Mouse (Mus musculus): ENCODE measurements around the gene Tmc5. TPM values are rescaled to one million over a fixed set of nuclear protein-coding genes. Genes with fewer than 3 reads are reported as not detected.

Gene Tmc5
- polyA plus RNA-seq, 1 experiment from 2014 or later, result 0.27 TPM

DNA sequence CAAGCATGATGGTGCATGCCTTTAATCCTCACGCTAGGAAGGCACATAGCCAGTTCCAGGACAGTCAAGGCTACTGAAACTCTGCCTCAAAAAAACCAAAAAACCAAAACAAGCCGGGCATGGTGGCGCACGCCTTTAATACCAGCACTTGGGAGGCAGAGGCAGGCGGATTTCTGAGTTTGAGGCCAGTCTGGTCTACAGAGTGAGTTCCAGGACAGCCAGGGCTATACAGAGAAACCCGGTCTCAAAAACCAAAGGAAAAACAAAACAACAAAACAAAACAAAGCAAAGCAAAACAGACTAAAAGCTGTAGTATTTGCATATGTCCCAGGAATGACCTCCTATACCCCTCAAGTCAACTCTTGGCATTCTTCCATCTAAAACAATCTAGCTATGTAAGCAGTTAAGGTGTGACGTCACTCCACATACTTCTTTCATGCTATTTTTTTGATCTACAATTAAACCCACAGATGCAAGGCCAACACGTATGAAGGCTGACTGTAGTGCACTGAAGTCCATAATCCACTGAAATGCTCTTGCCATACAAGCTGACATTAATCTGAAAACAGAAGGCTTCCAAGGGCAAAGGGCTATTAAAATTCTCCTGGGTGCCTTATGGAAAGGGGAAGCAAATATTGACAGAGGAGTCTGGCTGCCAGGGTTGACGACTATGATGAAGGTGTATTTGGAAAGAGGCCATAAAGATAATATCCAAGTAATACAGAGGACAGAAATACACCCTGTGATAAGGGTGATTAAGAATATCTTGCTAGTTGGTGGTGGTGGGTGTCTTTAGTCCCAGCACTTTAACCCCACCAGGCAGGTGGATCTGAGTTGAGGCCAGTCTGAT is 107.1 kb downstream of the Tmc5 start:
- Histone ChIP-seq H3K27me3 (ENCODE audit: insufficient read depth, low read length) (no peaks in the 10 kb centered on the region), H3K9ac (replicated peaks; ENCODE audit: low read length) (peak overlapping the region; percentile 90), H3K4me1 (ENCODE audit: insufficient read depth, low read length) (peaks cover 27% of the 10 kb centered on the region), H3K4me2 (replicated peaks; ENCODE audit: low read depth, low read length) (peak overlapping the region; percentile 88), H3K36me3 (ENCODE audit: insufficient read depth, low read length) (0 out of 2 replicates have a peak, but pooled peaks cover 5% of the 10 kb centered on the region), H3K4me3 (ENCODE audit: low read length) (peak overlapping the region; percentile 81), H3K9me3 (ENCODE audit: low read length) (no peaks in the 10 kb centered on the region), H3K27ac (ENCODE audit: low read length) (no peak overlapping the region)
- 70% methylated on average over 9 of the region's 9 CpGs for WGBS
- ATAC-seq (ENCODE audit: low FRiP score, low TSS enrichment), result no peak

DNA sequence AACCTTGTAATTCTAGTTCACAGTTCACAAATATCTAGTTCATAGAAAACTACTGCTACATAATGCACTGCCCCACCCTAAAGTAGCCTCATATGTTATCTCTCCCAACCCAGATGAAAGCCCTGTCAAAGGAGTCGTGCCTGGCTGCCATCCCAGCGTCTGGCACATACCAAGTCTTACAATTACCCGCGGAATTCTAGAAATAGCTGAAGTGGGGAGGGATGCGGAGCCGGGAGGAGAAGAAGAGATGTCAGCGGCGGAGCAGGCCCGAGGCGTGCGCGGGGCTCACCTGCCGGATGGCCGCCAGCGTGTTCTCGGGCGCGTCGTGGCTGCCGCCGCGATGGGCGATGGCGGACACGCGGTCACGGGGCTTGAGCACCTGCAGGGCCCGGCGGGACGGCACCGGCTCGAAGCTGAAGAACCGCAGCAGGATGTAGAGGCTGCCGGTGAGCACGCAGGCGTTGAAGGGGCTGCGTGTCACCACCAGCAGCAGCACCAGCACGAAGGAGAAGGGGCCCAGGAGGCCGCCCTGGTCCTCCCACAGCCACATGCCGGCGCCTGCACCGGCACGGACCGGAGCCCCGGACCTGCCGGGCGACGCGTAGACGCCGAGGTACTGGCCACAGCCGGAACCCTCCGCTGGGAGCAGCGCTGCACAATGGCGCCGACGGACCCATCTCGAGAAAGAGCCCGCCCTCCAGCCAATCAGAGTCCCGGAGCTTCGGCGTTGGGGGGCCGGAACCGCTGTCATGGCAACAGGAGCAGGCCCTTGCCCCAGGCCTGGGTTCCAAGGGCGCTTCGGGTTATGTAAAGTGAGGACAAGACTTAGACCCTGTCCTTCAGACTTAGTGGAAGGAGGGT is 108.2 kb downstream of the Tmc5 start, which contains the start of gene Gde1:
TSS of gene Gde1 (minus strand) at position 678 of the 861 bp plus-strand sequence.
- H3K27me3 ChIP-seq (ENCODE audit: insufficient read depth, low read length), result no peaks in the 10 kb centered on the region
- H3K4me3 ChIP-seq (ENCODE audit: low read length), result peak within 1 kb of the TSS; percentile 81
- H3K9me3 ChIP-seq (ENCODE audit: low read length), result no peaks in the 10 kb centered on the region
- peak within 1 kb of the TSS; percentile 92 for H3K27ac ChIP-seq (ENCODE audit: low read length)
- peaks cover 27% of the 10 kb centered on the region for H3K4me1 ChIP-seq (ENCODE audit: insufficient read depth, low read length)
- ATAC-seq (ENCODE audit: low FRiP score, low TSS enrichment), result peak; percentile 96
- H3K36me3 ChIP-seq (ENCODE audit: insufficient read depth, low read length), result 0 out of 2 replicates have a peak, but pooled peaks cover 5% of the 10 kb centered on the region
- under 1% methylated on average over 65 of the region's 66 CpGs for WGBS
- H3K9ac ChIP-seq (replicated peaks; ENCODE audit: low read length), result peak within 1 kb of the TSS; percentile 90
- H3K4me2 ChIP-seq (replicated peaks; ENCODE audit: low read depth, low read length), result peak within 1 kb of the TSS; percentile 88

DNA sequence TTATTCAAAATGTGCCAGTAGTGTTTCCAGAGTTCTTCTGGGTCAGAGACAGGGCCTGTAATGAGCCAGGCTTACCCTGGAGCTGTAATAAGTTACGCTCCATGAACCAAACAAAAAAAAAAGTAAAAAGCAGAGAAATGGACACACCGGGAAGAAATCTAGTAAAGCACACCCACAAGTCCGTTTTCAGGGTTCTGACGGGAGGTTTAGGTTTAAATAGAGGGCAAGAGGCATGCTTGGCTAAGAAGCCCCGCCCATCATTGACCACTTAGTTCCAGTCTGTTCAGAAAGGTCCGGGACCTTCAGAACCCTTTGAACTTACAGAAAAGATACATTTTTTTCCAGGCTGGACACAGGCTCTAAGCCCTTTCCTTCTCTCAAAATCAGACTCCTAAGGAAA is 109.0 kb downstream of the Tmc5 start:
- 22% methylated on average over 6 of the region's 6 CpGs for WGBS
- H3K36me3 ChIP-seq (ENCODE audit: insufficient read depth, low read length), result 0 out of 2 replicates have a peak, but pooled peaks cover 5% of the 10 kb centered on the region
- no peaks in the 10 kb centered on the region for H3K27me3 ChIP-seq (ENCODE audit: insufficient read depth, low read length)
- peak overlapping the region; percentile 92 for H3K27ac ChIP-seq (ENCODE audit: low read length)
- peak overlapping the region; percentile 90 for H3K9ac ChIP-seq (replicated peaks; ENCODE audit: low read length)
- no peaks in the 10 kb centered on the region for H3K9me3 ChIP-seq (ENCODE audit: low read length)
- H3K4me2 ChIP-seq (replicated peaks; ENCODE audit: low read depth, low read length), result peak overlapping the region; percentile 88
- peaks cover 27% of the 10 kb centered on the region for H3K4me1 ChIP-seq (ENCODE audit: insufficient read depth, low read length)
- peak overlapping the region; percentile 81 for H3K4me3 ChIP-seq (ENCODE audit: low read length)
- no peak for ATAC-seq (ENCODE audit: low FRiP score, low TSS enrichment)

DNA sequence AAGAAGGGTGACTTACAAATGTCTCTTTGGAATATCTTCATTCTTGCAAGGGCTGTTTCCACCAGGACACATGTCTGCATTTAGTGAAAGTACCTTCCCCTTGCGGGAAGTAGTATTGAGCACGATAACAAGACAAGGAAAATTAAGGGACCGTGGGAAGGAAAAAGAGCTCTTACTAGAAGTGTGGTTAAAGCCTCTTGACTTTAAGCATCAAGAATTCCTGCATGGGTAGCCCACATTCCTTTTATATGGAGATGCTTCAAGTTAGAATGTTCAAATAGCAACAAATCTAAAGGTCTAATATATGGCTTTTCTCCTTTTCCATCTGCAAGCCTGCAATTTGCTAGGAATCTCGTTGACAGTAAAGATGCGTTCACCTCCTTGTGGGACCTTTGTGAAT is 109.4 kb downstream of the Tmc5 start:
- H3K27me3 ChIP-seq (ENCODE audit: insufficient read depth, low read length), result no peaks in the 10 kb centered on the region
- no peak overlapping the region for H3K4me3 ChIP-seq (ENCODE audit: low read length)
- peak overlapping the region; percentile 92 for H3K27ac ChIP-seq (ENCODE audit: low read length)
- 84% methylated on average over 5 of the region's 5 CpGs for WGBS
- H3K9ac ChIP-seq (replicated peaks; ENCODE audit: low read length), result no peak overlapping the region
- H3K4me1 ChIP-seq (ENCODE audit: insufficient read depth, low read length), result peaks cover 27% of the 10 kb centered on the region
- no peaks in the 10 kb centered on the region for H3K9me3 ChIP-seq (ENCODE audit: low read length)
- 0 out of 2 replicates have a peak, but pooled peaks cover 5% of the 10 kb centered on the region for H3K36me3 ChIP-seq (ENCODE audit: insufficient read depth, low read length)
- no peak overlapping the region for H3K4me2 ChIP-seq (replicated peaks; ENCODE audit: low read depth, low read length)
- ATAC-seq (ENCODE audit: low FRiP score, low TSS enrichment), result no peak

DNA sequence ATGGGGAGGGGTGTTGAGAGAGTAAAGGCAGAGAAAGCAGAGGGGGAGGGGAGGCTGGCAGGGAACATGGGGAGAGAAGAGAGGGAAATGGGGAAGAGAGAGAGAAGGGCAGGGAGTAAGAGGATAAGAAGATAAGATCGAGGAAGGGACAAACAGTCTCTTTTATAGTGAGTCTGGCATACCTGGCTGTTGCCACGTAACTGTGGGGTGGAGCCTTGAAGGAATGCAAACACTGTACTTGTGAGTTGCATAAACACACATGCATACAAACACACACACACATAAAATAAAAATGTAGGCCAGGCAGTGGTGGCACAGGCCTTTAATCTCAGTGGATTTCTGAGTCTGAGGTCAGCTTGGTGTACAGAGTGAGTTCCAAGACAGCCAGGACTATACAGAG is 110.1 kb downstream of the Tmc5 start:
- Histone ChIP-seq H3K4me3 (ENCODE audit: low read length) (no peak overlapping the region), H3K4me2 (replicated peaks; ENCODE audit: low read depth, low read length) (no peak overlapping the region), H3K9me3 (ENCODE audit: low read length) (no peaks in the 10 kb centered on the region), H3K27me3 (ENCODE audit: insufficient read depth, low read length) (no peaks in the 10 kb centered on the region), H3K4me1 (ENCODE audit: insufficient read depth, low read length) (peaks cover 27% of the 10 kb centered on the region), H3K36me3 (ENCODE audit: insufficient read depth, low read length) (0 out of 2 replicates have a peak, but pooled peaks cover 2% of the 10 kb centered on the region), H3K27ac (ENCODE audit: low read length) (no peak overlapping the region), H3K9ac (replicated peaks; ENCODE audit: low read length) (no peak overlapping the region)
- no peak for ATAC-seq (ENCODE audit: low FRiP score, low TSS enrichment)
- 69% methylated on average over 2 of the region's 2 CpGs for WGBS

DNA sequence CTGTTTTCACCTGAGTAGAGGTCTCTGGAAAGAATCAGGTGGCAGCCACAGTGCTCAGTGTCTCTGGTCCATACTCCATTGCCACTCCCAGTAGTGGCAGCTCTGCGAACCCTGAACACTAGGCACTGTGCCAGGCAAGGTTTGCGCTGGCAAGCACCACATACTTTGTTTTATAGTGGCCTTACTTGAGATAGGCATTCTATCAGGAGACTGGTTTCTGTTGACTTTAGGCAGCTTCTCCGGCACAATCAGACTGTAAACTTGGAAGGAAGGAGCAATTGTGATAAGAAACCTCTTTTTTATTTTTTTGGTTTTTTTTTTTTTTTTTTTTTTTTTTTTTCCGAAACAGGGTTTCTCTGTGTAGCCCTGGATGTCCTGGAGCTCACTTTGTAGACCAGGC is 110.9 kb downstream of the Tmc5 start:
- H3K4me1 ChIP-seq (ENCODE audit: insufficient read depth, low read length), result peaks cover 28% of the 10 kb centered on the region
- no peak overlapping the region for H3K27ac ChIP-seq (ENCODE audit: low read length)
- ATAC-seq (ENCODE audit: low FRiP score, low TSS enrichment), result no peak
- H3K36me3 ChIP-seq (ENCODE audit: insufficient read depth, low read length), result no peaks in the 10 kb centered on the region
- 78% methylated on average over 3 of the region's 4 CpGs for WGBS
- H3K9me3 ChIP-seq (ENCODE audit: low read length), result no peaks in the 10 kb centered on the region
- H3K9ac ChIP-seq (replicated peaks; ENCODE audit: low read length), result no peak overlapping the region
- no peaks in the 10 kb centered on the region for H3K27me3 ChIP-seq (ENCODE audit: insufficient read depth, low read length)
- H3K4me2 ChIP-seq (replicated peaks; ENCODE audit: low read depth, low read length), result no peak overlapping the region
- H3K4me3 ChIP-seq (ENCODE audit: low read length), result no peak overlapping the region

DNA sequence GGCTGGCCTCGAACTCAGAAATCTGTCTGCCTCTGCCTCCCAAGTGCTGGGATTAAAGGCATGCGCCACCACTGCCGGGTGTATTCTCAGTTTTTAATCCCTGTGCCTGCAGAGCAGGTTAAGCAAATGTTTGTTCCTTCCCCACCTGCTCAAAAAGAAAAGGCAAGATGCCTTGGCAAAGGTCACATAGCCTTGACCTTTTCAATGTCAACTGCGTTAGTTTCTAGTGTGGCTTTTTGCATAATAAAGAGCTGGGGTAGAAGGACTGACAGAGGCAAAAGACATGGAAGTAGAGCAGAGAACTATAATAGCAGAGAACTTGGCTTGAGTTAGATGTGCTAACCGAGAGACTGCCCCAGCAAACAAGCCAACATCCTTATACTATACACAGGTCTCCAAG is 113.7 kb downstream of the Tmc5 start:
- no peak overlapping the region for H3K27ac ChIP-seq (ENCODE audit: low read length)
- ATAC-seq (ENCODE audit: low FRiP score, low TSS enrichment), result no peak
- no peak overlapping the region for H3K4me3 ChIP-seq (ENCODE audit: low read length)
- no peaks in the 10 kb centered on the region for H3K9me3 ChIP-seq (ENCODE audit: low read length)
- H3K36me3 ChIP-seq (ENCODE audit: insufficient read depth, low read length), result peaks cover 4% of the 10 kb centered on the region; the same call in 1 of the 2 replicates
- peaks cover 16% of the 10 kb centered on the region for H3K4me1 ChIP-seq (ENCODE audit: insufficient read depth, low read length)
- H3K27me3 ChIP-seq (ENCODE audit: insufficient read depth, low read length), result no peaks in the 10 kb centered on the region
- H3K9ac ChIP-seq (replicated peaks; ENCODE audit: low read length), result no peak overlapping the region
- no peak overlapping the region for H3K4me2 ChIP-seq (replicated peaks; ENCODE audit: low read depth, low read length)
- WGBS, result 70% methylated on average over 5 of the region's 5 CpGs

DNA sequence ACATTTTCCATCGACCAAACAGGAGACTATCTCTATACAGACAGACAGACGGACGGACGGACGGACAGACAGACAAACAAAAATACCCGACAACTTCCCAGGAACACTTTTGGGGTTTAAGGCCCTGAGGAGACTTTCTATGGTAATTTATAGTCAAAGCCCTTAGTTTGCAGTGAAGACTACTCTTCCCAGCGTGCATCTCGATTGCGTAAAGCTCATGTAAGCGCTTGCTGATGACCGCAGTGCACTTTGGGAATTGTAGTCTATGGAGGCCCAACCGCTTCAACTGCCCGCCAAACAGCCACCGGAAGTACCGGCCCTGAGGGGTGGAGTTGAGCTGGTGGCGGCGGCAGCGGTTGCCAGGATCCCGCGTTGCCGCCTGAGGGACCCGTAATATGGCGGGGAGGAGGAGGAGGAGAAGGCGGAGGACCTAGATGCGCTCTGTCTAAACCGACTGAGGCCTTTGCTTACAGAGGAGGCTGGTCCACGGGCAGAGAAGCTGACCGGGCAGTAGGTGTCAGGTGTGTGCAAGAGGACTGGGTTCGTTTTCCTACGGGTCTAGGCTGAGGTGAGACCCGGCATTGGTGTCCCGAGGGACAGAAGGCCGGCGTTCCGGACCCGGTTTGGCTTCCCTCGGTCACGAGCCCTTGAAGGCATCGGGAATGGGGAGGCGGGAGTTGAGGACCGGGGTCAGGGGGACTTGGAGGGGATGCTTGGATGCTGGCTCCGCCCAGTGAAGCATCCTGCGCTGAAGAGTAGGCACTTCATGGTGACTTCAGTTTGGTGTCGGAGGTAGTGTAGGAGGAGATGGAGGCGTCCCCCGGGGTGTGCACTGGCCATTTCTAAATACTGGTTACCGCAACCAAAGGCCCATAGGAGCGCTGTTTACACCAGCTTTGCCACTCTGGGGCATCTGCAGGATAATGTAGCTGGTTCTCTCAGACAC is 115.4 kb downstream of the Tmc5 start, which contains the start of gene Ccp110:
TSS of gene Ccp110 (plus strand) at position 325 of the 946 bp plus-strand sequence.
- Histone ChIP-seq H3K27ac (ENCODE audit: low read length) (no peak within 1 kb of the TSS), H3K9ac (replicated peaks; ENCODE audit: low read length) (peak within 1 kb of the TSS; percentile 79), H3K4me3 (ENCODE audit: low read length) (peak within 1 kb of the TSS; percentile 78), H3K27me3 (ENCODE audit: insufficient read depth, low read length) (no peaks in the 10 kb centered on the region), H3K4me2 (replicated peaks; ENCODE audit: low read depth, low read length) (peak within 1 kb of the TSS; percentile 69), H3K36me3 (ENCODE audit: insufficient read depth, low read length) (peaks cover 4% of the 10 kb centered on the region; the same call in 1 of the 2 replicates), H3K9me3 (ENCODE audit: low read length) (no peaks in the 10 kb centered on the region), H3K4me1 (ENCODE audit: insufficient read depth, low read length) (peaks cover 9% of the 10 kb centered on the region; the same call in 1 of the 2 replicates)
- WGBS, result 1% methylated on average over 48 of the region's 48 CpGs
- ATAC-seq (ENCODE audit: low FRiP score, low TSS enrichment), result peak; percentile 98

DNA sequence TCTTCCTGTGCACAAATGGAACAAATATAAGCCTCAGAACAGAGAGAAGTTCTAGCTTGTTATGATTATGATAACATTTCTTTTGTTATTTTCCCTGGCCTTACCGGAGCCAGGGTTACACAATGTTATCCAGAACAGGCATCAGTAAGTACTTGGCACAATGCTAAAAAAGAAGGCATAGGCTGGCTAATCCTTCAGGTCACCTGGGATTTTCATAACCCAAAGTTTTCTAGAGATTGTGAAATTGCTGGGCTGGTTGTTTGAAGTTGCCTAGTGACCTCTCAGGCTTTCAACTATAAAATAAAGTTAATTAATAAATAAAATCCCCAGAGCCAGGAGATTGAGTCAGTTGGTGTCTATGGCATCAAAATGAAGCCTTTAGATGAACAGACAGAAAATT is 117.8 kb downstream of the Tmc5 start:
- no peak overlapping the region for H3K4me3 ChIP-seq (ENCODE audit: low read length)
- ATAC-seq (ENCODE audit: low FRiP score, low TSS enrichment), result no peak
- 91% methylated on average over 1 of the region's 1 CpGs for WGBS
- no peak overlapping the region for H3K27ac ChIP-seq (ENCODE audit: low read length)
- H3K36me3 ChIP-seq (ENCODE audit: insufficient read depth, low read length), result peaks cover 9% of the 10 kb centered on the region; the same call in 1 of the 2 replicates
- H3K9me3 ChIP-seq (ENCODE audit: low read length), result no peaks in the 10 kb centered on the region
- no peak overlapping the region for H3K4me2 ChIP-seq (replicated peaks; ENCODE audit: low read depth, low read length)
- H3K9ac ChIP-seq (replicated peaks; ENCODE audit: low read length), result no peak overlapping the region
- peaks cover 9% of the 10 kb centered on the region; the same call in 1 of the 2 replicates for H3K4me1 ChIP-seq (ENCODE audit: insufficient read depth, low read length)
- H3K27me3 ChIP-seq (ENCODE audit: insufficient read depth, low read length), result no peaks in the 10 kb centered on the region
